ENCODE assay signal across 27 mouse cellular contexts in genomic region chr7:66733882-66734281, GRCm38 (mm10). TPM values are rescaled to one million over a fixed set of nuclear protein-coding genes. Genes with fewer than 3 reads are reported as not detected.
"Had no signal": no experiment of that assay in that cellular context is flagged by ENCODE, and none has a peak within 500 bp of the region (broad histone marks: within the 10 kb centered on the region; RNA-seq: fewer than 3 reads in every experiment).

No protein-coding gene starts in this region.

- H3K9ac ChIP-seq: heart, embryonic 13.5 days; heart, embryonic 15.5 days; hindbrain, embryonic 12.5 days; hindbrain, embryonic 14.5 days; intestine, embryonic 15.5 days; limb, embryonic 12.5 days had no signal

- H3K9me3 ChIP-seq: heart, embryonic 13.5 days; heart, embryonic 15.5 days; hindbrain, embryonic 10.5 days; hindbrain, embryonic 12.5 days; intestine, embryonic 15.5 days; limb, embryonic 10.5 days; limb, embryonic 12.5 days had no signal

- H3K4me1 ChIP-seq: hindbrain, embryonic 10.5 days; hindbrain, embryonic 12.5 days; intestine, embryonic 15.5 days; limb, embryonic 10.5 days; limb, embryonic 12.5 days had no signal

- H3K4me3 ChIP-seq: gastrocnemius, adult 2 months; heart, adult 2 months; heart, embryonic 13.5 days; heart, embryonic 15.5 days; hindbrain, embryonic 10.5 days; hindbrain, embryonic 12.5 days; intestine, embryonic 15.5 days; layer of hippocampus, adult 2 months; left cerebral cortex, adult 2 months; limb, embryonic 10.5 days; limb, embryonic 12.5 days had no signal

- ATAC-seq: hindbrain, embryonic 16.5 days; inflammation-experienced regulatory T-cells, adult 6 months; intestine, embryonic 15.5 days; intestine, postnatal 0 days had no signal

- H3K27ac ChIP-seq: gastrocnemius, adult 2 months; heart, adult 2 months; heart, embryonic 13.5 days; heart, embryonic 15.5 days; hindbrain, embryonic 10.5 days; hindbrain, embryonic 12.5 days; hindbrain, embryonic 14.5 days; intestine, embryonic 15.5 days; layer of hippocampus, adult 2 months; left cerebral cortex, adult 2 months; limb, embryonic 10.5 days; limb, embryonic 12.5 days had no signal

- H3K4me2 ChIP-seq: heart, embryonic 13.5 days; heart, embryonic 15.5 days; hindbrain, embryonic 12.5 days; hindbrain, embryonic 14.5 days; intestine, embryonic 15.5 days; limb, embryonic 12.5 days; liver, embryonic 11.5 days had no signal

- H3K36me3 ChIP-seq: heart, embryonic 13.5 days; heart, embryonic 15.5 days; hindbrain, embryonic 10.5 days; hindbrain, embryonic 12.5 days; intestine, embryonic 15.5 days; limb, embryonic 10.5 days; limb, embryonic 12.5 days had no signal

- H3K27me3 ChIP-seq: heart, embryonic 13.5 days; heart, embryonic 15.5 days; hindbrain, embryonic 12.5 days; intestine, embryonic 15.5 days; limb, embryonic 12.5 days had no signal

- DNase-seq: gastrocnemius, adult 2 months; gastrocnemius, postnatal 10 days; gastrocnemius, postnatal 25 days; heart, adult 2 months; heart, postnatal 14 days; heart, postnatal 4 days; kidney, adult 18-20 months; kidney, adult 8-10 months; kidney, postnatal 10 days; kidney, postnatal 25 days; kidney, postnatal 4 days; liver had no signal

RNA-seq across cellular contexts. Expression of gene Cers3, which starts 9.4 kb away (rescaled TPM):
- total RNA-seq: gastrocnemius, adult 2 months; gastrocnemius, postnatal 10 days; gastrocnemius, postnatal 25 days; granulocyte monocyte progenitor cell, adult 5-6 weeks had no signal
- polyA plus RNA-seq: inflammation-experienced regulatory T-cells, adult 6 months had no signal
